Mouse (Mus musculus) embryonic facial prominence, embryonic 12.5 days (tissue): ENCODE measurements around the gene Nup107. TPM values are rescaled to one million over a fixed set of nuclear protein-coding genes. Genes with fewer than 3 reads are reported as not detected.

ENCODE experiments used
- ATAC-seq: fragments of 200-750 bp; cut with Nextera tagmentation; 2 replicates; pipeline ENCODE4 v1.8.0; 2017; ENCODE audit not compliant: insufficient number of reproducible peaks, insufficient read depth, low FRiP score, low TSS enrichment
- H3K27ac ChIP-seq: fragments of 300-500 bp; sonication (generic); 2 replicates; pipeline ENCODE4 v1.5.1; 2016; ENCODE audit warnings: mild to moderate bottlenecking
- H3K27me3 ChIP-seq: fragments of 300-500 bp; sonication (generic); 2 replicates; pipeline ENCODE4 v1.6.1; 2016; ENCODE audit warnings: mild to moderate bottlenecking, moderate library complexity
- H3K36me3 ChIP-seq: fragments of 300-500 bp; sonication (generic); 2 replicates; pipeline ENCODE4 v1.6.1; 2016; ENCODE audit warnings: mild to moderate bottlenecking
- H3K4me1 ChIP-seq: fragments of 300-500 bp; sonication (generic); 2 replicates; pipeline ENCODE4 v1.6.1; 2016
- H3K4me2 ChIP-seq: fragments of 300-500 bp; sonication (generic); replicated peaks from 2 replicates; pipeline ENCODE4 v1.6.1; 2016; ENCODE audit warnings: mild to moderate bottlenecking, moderate library complexity
- H3K4me3 ChIP-seq: fragments of 300-500 bp; sonication (generic); 2 replicates; pipeline ENCODE4 v1.5.1; 2016; ENCODE audit warnings: mild to moderate bottlenecking
- H3K9ac ChIP-seq: fragments of 300-500 bp; sonication (generic); 2 replicates; pipeline ENCODE4 v1.6.1; 2016; ENCODE audit warnings: mild to moderate bottlenecking, moderate library complexity
- H3K9me3 ChIP-seq: fragments of 300-500 bp; sonication (generic); 2 replicates; pipeline ENCODE4 v1.6.1; 2016; ENCODE audit warnings: mild to moderate bottlenecking, moderate library complexity
- WGBS: fragments of 180-500 bp; shearing (Covaris S2); methylation state at CpG from one replicate; pipeline ENCODE4 v1.1.7; 2016; 5-methylcytosine and 5-hydroxymethylcytosine counted together
- polyA plus RNA-seq: library from polyadenylated mRNA; unstranded; fragments of >200 nt; fragmentation: Nextera tagmentation; extraction: Ambion mirVana; gene quantifications from 2 replicates; pipeline ENCODE4 v1.2.1, GENCODE M21; 2016

Nup107 gene
- polyA plus RNA-seq, 1 experiment from 2014 or later, result 85.3 TPM

DNA sequence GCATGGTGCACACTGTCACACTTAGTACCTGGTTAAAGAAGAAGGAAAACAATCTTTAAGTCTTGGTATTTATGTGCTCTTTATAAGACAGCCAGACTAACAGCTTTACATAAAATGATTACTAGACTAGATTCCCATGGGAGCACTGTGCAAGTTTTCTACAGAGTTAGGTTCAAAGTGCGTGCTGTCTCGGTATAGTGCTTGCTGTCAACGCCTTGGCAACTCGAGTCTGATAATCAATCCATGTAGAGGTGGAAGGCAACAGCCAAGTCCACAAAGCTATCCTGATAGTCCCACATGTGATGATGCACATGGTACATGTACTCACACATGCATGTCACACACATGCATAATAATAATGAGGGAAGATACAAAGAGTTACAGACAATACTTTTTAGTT is 32.1 kb upstream of the Nup107 start:
- Histone ChIP-seq H3K27ac (no peak overlapping the region), H3K4me1 (0 out of 2 replicates have a peak, but pooled peaks cover 5% of the 10 kb centered on the region), H3K4me3 (no peak overlapping the region), H3K36me3 (peaks cover 31% of the 10 kb centered on the region), H3K9ac (no peak overlapping the region), H3K27me3 (no peaks in the 10 kb centered on the region), H3K4me2 (no peak overlapping the region), H3K9me3 (no peaks in the 10 kb centered on the region)
- ATAC-seq, result no peak
- 83% methylated on average over 4 of the region's 4 CpGs for WGBS

DNA sequence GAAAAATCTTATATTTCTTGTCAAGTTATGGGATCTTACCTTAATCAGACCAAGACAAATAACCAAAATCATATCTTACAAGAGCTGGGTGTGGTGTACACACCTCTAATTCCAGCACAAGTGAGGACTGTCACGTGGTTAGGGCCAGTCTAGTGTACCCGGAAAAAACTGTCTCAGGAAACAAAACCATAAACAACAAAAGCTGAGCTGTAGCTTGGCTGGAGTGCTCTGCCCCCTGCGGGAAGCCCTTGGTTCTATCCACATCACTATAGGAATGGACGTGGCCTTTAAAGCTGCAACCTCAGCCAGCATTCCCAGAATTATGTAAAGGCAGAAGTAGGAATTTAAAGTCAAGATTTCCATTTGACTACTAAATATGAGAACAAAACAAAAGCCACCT is 31.6 kb upstream of the Nup107 start:
- no peak overlapping the region for H3K4me3 ChIP-seq
- no peak for ATAC-seq
- no peak overlapping the region for H3K27ac ChIP-seq
- no peaks in the 10 kb centered on the region for H3K9me3 ChIP-seq
- H3K36me3 ChIP-seq, result peaks cover 35% of the 10 kb centered on the region
- no peaks in the 10 kb centered on the region for H3K27me3 ChIP-seq
- 0 out of 2 replicates have a peak, but pooled peaks cover 5% of the 10 kb centered on the region for H3K4me1 ChIP-seq
- H3K9ac ChIP-seq, result no peak overlapping the region
- H3K4me2 ChIP-seq, result no peak overlapping the region
- WGBS, result 79% methylated on average over 4 of the region's 4 CpGs

DNA sequence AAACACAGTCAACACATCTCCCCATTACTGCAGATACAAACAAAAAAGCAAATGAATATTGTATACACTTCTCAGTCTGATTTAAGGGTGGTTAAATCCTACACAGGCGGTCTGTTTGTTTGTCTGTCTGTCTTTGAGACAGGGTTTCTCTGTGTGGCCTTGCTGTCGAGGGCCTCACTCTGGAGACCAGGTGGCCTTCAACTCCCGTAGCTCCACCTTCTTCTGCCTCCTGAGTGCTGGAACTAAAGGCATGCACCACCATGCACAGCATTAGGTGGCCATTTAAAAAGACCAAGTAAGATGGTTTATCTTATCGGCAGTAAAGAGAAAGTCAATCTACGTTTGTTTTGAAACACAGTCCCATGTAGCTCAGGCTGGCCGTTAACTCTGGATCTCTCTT is 30.8 kb upstream of the Nup107 start:
- Histone ChIP-seq H3K27me3 (no peaks in the 10 kb centered on the region), H3K4me2 (no peak overlapping the region), H3K27ac (no peak overlapping the region), H3K4me3 (no peak overlapping the region), H3K4me1 (0 out of 2 replicates have a peak, but pooled peaks cover 5% of the 10 kb centered on the region), H3K9me3 (no peaks in the 10 kb centered on the region), H3K36me3 (peaks cover 41% of the 10 kb centered on the region), H3K9ac (no peak overlapping the region)
- 88% methylated on average over 6 of the region's 6 CpGs for WGBS
- ATAC-seq, result no peak

DNA sequence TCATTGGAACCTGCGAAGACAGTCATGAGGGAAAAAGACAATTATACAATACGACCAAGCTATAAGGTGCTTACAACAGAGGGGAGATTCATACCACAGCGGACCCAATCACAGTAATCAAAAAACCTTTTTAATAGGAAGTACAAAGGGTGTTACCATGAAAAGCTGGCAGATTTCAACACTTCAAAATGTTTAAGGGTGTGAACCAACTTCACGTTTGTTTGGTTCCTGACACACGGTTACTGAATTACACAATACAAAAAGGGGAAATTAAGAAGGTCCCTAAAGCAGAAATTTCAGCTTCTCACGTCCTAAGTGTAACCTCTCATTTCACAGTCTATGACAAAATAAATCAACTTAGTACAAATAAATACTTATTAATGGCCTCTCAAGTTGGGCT is 26.1 kb upstream of the Nup107 start:
- WGBS, result 91% methylated on average over 6 of the region's 6 CpGs
- Histone ChIP-seq H3K36me3 (peaks cover 69% of the 10 kb centered on the region), H3K9ac (no peak overlapping the region), H3K27me3 (no peaks in the 10 kb centered on the region), H3K27ac (no peak overlapping the region), H3K9me3 (no peaks in the 10 kb centered on the region), H3K4me2 (no peak overlapping the region), H3K4me3 (no peak overlapping the region), H3K4me1 (no peaks in the 10 kb centered on the region)
- no peak for ATAC-seq

DNA sequence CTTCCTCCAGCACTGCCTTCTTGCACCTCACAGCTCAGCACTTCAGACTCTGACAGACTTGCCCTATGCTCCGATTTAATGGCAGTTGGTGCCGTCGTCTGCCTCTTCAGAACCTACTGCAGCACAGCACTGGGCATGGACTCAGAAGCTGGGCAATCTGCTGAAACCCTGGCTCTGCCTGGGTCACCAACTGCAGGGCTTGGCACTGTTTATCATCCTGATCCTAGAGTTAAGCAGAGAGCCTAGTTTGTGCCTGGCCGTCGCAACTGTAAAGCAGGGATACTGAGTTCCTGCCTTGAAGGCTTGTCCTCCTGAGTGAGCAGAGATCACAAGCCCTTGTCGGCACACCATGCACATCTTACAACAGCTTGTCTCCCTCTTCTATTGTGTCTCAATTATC is 24.2 kb upstream of the Nup107 start:
- no peak overlapping the region for H3K4me2 ChIP-seq
- H3K4me1 ChIP-seq, result no peaks in the 10 kb centered on the region
- 93% methylated on average over 6 of the region's 6 CpGs for WGBS
- H3K36me3 ChIP-seq, result peaks cover 67% of the 10 kb centered on the region
- no peaks in the 10 kb centered on the region for H3K9me3 ChIP-seq
- H3K27ac ChIP-seq, result no peak overlapping the region
- H3K27me3 ChIP-seq, result no peaks in the 10 kb centered on the region
- H3K4me3 ChIP-seq, result no peak overlapping the region
- H3K9ac ChIP-seq, result no peak overlapping the region
- ATAC-seq, result no peak

DNA sequence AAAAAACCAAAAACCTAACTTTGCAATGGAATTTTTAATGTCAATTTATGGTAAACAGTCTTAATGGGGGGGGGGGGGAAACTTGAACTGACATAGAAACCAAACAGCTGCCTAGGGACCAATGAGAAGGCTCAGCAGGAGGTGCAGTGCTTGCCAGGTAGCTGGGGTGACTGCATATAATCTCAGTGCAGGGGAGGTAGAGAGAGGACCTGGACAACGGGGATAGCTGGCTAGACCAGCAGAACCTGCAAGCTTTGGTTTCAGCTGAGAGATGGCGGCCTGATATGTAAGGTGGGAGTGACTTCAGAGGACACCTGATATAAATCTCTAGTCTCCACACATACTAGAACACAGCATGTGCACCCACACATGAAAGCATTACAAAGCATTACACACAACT is 20.0 kb upstream of the Nup107 start:
- no peaks in the 10 kb centered on the region for H3K9me3 ChIP-seq
- 88% methylated on average over 2 of the region's 2 CpGs for WGBS
- H3K36me3 ChIP-seq, result peaks cover 39% of the 10 kb centered on the region
- H3K4me1 ChIP-seq, result 0 out of 2 replicates have a peak, but pooled peaks cover 4% of the 10 kb centered on the region
- no peak overlapping the region for H3K9ac ChIP-seq
- no peak overlapping the region for H3K4me3 ChIP-seq
- no peak for ATAC-seq
- no peak overlapping the region for H3K4me2 ChIP-seq
- H3K27me3 ChIP-seq, result no peaks in the 10 kb centered on the region
- no peak overlapping the region for H3K27ac ChIP-seq

DNA sequence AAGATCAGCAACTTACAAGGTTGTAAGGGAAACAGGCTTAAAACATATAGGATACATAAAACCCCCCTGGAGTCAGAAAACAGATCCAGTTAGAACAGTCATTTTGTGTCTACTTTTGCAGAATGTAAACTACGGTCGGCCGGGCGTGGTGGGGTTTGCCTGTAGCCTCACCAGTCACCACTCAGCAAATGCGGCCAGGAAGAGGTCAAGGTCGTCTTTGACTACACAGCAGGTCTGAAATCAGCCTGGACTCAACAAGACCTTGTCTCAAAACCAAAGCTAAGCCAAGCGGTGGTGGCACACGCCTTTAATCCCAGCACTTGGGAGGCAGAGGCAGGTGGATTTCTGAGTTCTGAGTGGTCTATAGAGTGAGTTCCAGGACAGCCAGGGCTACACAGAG is 19.1 kb upstream of the Nup107 start:
- WGBS, result 93% methylated on average over 8 of the region's 8 CpGs
- no peak for ATAC-seq

DNA sequence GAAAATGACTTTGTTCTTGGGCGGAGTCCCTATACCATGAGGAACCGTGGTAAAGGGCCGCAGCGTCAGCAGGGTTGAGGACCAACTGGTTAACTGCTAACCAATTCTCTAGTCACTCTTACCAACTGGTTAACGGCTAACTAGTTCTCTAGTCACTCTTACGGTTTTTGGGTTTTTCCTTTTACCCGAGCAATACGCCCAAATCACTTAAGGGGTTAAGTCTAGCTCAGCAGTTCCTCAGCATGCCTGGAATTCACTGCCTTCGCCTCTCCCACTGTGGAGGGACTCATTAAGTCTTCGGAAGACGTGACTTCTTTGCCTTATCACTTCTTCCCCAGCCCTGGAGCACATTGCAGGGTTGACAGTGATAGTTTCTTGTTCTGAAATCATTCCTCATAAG is 18.0 kb upstream of the Nup107 start:
- no peak overlapping the region for H3K9ac ChIP-seq
- H3K4me3 ChIP-seq, result no peak overlapping the region
- no peaks in the 10 kb centered on the region for H3K9me3 ChIP-seq
- 0 out of 2 replicates have a peak, but pooled peaks cover 4% of the 10 kb centered on the region for H3K4me1 ChIP-seq
- 81% methylated on average over 11 of the region's 11 CpGs for WGBS
- no peaks in the 10 kb centered on the region for H3K27me3 ChIP-seq
- no peak overlapping the region for H3K27ac ChIP-seq
- no peak for ATAC-seq
- peaks cover 22% of the 10 kb centered on the region for H3K36me3 ChIP-seq
- no peak overlapping the region for H3K4me2 ChIP-seq

More for the DNA sequence above, 19.1 kb upstream of the Nup107 start:
- no peak overlapping the region for H3K9ac ChIP-seq
- H3K27ac ChIP-seq, result no peak overlapping the region
- H3K4me3 ChIP-seq, result no peak overlapping the region
- no peaks in the 10 kb centered on the region for H3K9me3 ChIP-seq
- H3K4me1 ChIP-seq, result 0 out of 2 replicates have a peak, but pooled peaks cover 4% of the 10 kb centered on the region
- H3K36me3 ChIP-seq, result peaks cover 31% of the 10 kb centered on the region
- no peaks in the 10 kb centered on the region for H3K27me3 ChIP-seq
- no peak overlapping the region for H3K4me2 ChIP-seq

DNA sequence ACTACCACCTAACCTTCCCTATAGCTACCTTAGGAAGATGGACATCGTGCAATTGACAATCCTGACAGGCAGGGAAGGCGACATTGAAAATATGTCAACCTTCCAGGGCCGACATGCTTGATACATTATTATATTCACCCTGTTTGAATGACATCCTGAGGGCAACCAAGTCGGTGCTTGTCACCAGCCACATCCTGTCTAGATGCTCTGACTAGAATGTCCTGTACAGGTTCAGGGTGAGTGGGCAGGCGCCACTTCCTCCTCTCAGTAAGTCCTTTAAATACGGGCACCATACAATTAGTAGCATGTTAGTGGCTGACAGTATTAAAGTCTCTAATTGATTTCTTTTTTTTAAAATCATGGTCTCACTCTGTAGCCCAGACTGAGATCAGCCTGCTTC is 15.6 kb upstream of the Nup107 start:
- Histone ChIP-seq H3K4me1 (0 out of 2 replicates have a peak, but pooled peaks cover 4% of the 10 kb centered on the region), H3K9ac (no peak overlapping the region), H3K4me2 (no peak overlapping the region), H3K4me3 (no peak overlapping the region), H3K27me3 (no peaks in the 10 kb centered on the region), H3K36me3 (peaks cover 10% of the 10 kb centered on the region), H3K27ac (no peak overlapping the region), H3K9me3 (no peaks in the 10 kb centered on the region)
- WGBS, result 86% methylated on average over 6 of the region's 6 CpGs
- no peak for ATAC-seq

DNA sequence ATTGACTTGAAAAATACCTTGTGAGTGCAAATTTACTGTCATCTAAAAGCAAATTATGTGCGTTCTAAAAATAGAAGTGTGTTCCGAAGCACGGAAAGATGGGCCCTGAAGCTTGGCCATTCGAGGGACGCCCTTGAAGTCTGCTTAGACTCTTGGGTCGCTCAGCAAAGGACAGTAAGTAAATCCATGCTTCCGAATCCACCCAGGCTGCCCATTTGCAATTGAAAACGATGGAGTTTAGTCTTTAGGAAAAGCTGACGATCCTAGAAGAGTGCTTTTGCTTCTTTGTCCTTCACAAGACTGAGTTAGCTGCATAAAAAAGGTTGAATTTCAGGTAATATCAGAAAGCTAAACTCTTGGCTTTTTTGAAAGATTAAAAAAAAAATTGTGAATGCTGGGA is 13.4 kb upstream of the Nup107 start:
- no peak overlapping the region for H3K9ac ChIP-seq
- H3K36me3 ChIP-seq, result peaks cover 2% of the 10 kb centered on the region; the same call in 1 of the 2 replicates
- no peak overlapping the region for H3K4me2 ChIP-seq
- no peak overlapping the region for H3K4me3 ChIP-seq
- no peaks in the 10 kb centered on the region for H3K27me3 ChIP-seq
- 0 out of 2 replicates have a peak, but pooled peaks cover 4% of the 10 kb centered on the region for H3K4me1 ChIP-seq
- H3K27ac ChIP-seq, result no peak overlapping the region
- H3K9me3 ChIP-seq, result no peaks in the 10 kb centered on the region
- 51% methylated on average over 9 of the region's 9 CpGs for WGBS
- no peak for ATAC-seq

DNA sequence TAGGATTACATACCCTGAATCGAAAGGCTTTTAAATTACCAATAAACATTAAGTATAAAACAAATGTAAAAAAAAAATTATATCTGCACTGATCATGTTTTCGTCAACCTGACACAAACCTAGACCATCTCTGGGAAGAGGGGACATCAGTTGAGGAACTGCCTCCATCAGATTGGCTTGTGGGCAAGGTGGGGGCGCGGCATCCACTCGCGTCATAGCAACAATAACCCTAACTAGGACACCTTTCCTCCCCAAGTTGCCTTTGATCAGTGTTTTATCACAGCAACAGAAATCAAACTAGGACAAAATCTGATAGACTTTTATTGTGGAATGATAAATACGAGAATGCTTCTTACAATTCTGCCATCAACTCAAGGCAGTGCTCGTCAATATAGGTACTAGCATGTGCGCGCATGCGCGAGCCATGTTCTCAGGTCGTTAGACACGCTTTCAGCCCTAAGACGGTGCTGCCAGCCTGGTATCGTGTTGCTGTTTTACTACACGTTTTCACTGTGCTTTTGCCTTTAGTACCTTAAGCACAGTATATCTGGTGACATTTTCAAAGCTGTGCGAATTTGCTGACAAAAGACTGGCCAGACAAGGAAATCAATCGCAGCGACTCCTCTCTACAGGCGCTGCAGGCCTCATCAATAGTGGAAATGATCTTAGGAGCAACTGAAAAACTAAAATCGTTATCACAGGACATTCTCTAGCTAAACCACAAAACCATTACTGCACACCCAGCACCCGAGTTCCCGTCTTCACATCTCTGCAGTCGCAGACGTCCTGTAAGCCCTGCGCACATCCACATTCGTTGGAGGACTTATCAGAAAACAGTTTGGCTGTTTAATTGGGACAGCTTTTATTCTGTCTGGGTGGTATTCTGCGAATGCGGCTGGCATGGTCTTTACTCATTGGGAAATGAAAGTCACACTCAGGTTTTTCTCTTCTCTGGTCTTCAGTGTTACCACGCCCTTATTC is 11.7 kb upstream of the Nup107 start:
- Histone ChIP-seq H3K4me2 (no peak overlapping the region), H3K4me3 (no peak overlapping the region), H3K27ac (no peak overlapping the region), H3K36me3 (no peaks in the 10 kb centered on the region), H3K4me1 (0 out of 2 replicates have a peak, but pooled peaks cover 2% of the 10 kb centered on the region), H3K9me3 (no peaks in the 10 kb centered on the region), H3K9ac (no peak overlapping the region), H3K27me3 (no peaks in the 10 kb centered on the region)
- no peak for ATAC-seq
- WGBS, result 89% methylated on average over 31 of the region's 31 CpGs

DNA sequence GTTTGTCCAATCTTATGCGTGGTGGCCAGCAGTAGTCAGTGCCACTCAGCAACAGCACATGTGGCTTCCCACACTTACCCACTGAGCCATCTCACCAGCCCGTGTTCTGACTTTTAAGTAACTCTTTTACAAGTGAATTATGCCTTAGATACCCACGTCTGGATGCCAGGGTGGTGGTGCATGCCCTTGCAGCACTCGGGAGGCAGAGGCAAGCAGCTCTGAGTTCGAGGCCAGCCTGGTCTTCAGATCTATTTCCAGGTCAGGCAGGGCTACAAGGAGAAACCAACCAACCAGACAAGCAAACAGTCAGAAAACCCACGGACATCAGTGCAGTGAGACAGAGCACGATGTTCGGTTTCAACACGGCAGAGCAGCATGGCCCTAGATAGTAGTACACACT is 9.4 kb upstream of the Nup107 start:
- H3K9ac ChIP-seq, result no peak overlapping the region

More for the DNA sequence above, 9.4 kb upstream of the Nup107 start:
- whole genome bisulfite sequencing, result 92% methylated on average over 9 of the region's 9 CpGs
- Histone ChIP-seq H3K4me3 (no peak overlapping the region), H3K27ac (no peak overlapping the region), H3K9me3 (no peaks in the 10 kb centered on the region), H3K36me3 (no peaks in the 10 kb centered on the region), H3K4me1 (no peaks in the 10 kb centered on the region), H3K27me3 (no peaks in the 10 kb centered on the region), H3K4me2 (no peak overlapping the region)
- no peak for ATAC-seq
